Mouse (Mus musculus): ENCODE measurements around the gene Sf3a2.

Gene Sf3a2

DNA sequence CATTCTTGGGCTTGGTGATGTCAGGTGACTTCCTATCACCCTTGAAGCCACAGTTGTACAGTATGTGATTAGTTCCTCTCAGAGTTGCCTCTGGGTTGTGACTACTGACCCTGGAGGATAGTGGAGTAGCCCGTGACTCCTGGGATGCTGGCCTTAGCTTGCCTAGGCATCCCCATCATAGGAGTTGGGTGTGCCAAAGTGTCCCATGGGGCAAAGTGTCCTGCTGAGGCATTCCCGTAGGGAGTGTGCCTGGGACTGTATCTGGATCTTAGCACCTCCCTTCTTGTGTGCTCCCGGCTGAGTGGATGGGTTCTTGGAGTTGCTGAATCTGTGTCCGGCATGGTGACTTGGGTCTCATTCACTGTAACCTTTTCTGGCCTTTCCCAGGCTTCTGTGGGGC, 23.0 kb upstream of the Sf3a2 start:
- intact Hi-C loops (cut with DNase I), result no loop called here

DNA sequence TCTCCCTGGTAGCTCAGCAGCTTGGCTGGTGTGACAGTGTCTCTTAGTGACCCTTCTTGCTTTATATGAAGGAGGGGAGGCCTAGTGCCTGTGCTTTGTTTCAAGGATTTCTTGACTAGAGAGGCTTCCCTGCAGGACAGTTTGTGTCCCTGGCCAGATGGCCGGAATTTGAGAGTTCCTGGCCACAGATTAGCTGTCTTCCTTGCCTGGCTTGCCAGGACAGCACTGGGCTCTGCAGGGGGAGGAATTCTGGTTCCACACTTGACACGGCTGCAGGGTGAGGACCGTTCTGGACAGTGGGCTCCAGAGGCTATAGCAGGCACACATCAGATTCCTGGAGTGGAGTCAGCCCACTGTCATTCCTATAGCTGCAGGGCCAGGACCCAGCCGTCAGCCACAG, 22.3 kb upstream of the Sf3a2 start:
- intact Hi-C loops (cut with DNase I), result no loop called here

DNA sequence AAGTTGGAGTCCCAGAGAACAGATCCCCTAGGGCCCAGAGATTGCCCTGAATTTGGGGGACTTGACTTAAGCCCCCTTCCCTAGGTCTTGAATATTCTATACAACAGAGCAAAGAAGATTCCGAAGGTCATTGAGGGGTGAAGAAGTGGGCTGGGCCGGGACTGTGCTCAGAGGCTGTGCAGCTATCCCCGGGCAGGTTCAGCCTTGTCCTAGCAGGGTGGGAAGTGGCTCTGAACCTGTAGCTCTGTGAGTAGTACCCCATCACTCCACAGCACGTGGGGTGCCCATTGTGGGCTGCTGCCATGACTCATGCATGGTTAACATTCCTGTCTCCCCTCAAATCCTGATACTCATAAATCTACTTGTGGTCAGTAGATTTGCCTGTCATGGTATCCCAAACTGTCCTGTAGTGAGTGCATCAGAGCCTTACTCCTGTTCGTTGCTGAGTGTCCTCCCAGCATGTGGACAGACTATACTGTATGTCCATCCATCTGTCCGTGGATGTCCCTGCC, 21.6 kb upstream of the Sf3a2 start:
- intact Hi-C loops (cut with DNase I), result no loop called here

DNA sequence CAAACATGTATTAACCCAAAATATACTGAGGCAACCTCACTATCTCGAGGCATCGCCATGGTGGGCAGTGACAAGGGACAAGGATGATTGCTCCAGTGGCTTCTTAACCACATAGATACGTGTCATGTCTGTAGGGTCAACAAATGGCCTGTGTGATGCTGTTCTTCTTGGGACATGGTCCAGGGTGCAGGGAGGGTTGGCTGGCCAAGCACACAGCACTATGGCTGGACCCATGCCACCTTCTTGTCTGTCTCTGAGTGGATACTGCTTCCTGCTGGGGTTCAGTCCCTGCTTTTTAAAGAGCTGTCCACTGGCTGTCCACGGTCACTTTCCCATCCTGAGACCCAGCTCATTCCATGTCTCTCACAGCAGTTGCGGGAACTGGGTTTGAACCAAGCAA, 20.9 kb upstream of the Sf3a2 start:
- intact Hi-C loops (cut with DNase I), result no loop called here

DNA sequence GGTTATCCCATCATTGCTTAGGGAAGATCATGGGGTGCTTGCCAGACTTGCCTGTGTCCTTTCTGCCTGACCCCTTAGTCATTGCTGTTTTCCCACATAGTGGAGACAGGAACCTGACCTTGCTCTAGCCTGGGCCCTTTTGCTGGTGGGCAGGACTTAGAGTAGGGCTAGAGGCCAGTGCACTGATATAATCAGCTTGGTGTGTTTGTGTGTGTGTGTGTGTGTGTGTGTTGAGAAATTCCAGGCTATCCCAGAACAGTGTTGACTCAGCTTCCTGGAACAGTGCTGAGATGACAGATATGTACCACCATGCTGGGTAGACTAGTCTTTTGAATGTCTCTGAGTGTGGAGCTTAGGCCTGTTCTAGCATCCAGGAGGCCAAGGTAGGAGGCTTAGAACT, 18.4 kb upstream of the Sf3a2 start:
- intact Hi-C loops (cut with DNase I), result no loop called here

DNA sequence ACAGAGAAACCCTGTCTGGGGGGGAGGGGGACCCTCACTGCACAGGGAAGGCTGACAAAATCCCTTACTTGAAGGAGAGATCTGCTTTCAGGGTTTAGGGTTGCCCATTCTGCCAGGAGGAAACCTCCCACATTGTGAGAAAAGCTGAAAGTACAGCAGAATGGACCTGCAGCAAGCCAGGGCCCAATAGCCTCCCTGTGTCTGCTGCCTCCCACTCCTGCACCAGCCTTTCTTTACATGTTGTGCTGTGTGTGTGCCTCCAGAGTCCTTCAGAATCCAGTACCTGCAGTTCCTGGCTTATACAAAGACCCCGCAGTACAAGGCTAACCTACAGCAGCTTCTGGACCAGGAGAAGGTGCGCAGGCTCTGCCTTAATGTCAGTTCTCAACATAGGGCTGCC, 13.7 kb upstream of the Sf3a2 start:
- intact Hi-C loops (cut with DNase I), result no loop called here

DNA sequence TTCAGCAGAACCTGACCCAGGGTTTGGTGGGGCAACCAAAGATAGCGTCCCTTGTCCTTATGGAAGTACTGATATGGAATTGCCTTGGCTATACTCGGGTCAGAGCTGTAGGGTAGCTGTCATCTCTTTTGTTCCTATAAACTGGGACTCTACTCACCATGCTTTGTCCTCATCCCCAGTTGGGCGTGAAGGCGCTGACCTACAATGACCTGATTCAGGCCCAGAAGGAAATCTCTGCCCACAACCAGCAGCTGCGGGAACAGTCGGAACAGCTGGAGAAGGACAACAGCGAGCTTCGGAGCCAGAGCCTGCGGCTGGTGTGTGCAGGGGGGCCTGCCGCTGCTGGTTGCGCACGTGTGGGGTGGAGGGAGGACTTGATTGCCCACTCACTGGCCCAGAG, 13.1 kb upstream of the Sf3a2 start:
- intact Hi-C loops (cut with DNase I), result no loop called here

DNA sequence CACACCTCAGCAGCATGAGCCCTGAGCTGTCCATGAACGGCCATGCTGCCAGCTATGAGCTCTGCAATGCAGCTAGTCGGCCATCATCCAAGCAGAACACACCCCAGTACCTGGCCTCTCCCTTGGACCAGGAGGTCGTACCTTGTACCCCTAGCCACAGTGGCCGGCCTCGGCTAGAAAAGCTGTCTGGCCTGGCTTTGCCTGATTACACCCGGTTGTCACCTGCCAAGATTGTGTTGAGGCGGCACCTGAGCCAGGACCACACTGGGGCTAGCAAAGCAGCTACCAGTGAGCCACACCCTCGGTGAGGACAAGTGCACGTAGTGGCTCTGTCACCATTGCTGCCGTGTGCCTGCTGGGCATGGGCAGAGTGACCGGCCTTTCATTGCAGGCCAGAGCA, 12.0 kb upstream of the Sf3a2 start:
- intact Hi-C loops (cut with DNase I), result no loop called here

DNA sequence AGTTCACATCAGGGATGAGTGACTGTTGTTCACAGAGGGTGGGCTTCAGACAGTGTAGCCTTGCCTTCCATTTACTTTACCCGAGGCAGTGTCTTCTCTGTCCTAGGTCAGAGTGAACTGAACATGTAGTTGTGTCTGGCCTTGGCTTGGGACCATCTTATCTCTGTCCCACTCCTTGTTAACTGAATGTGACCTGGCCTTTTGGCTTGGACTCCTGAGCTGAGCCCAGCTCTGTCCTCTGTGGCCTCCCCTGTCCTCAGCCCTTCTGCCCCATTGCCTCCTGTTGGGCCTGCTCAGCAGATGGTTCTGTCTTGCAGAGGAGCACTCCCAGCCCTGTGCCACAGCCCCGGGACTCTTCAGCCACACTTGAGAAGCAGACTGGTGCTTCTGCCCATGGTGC, 10.5 kb upstream of the Sf3a2 start:
- intact Hi-C loops (cut with DNase I), result no loop called here

DNA sequence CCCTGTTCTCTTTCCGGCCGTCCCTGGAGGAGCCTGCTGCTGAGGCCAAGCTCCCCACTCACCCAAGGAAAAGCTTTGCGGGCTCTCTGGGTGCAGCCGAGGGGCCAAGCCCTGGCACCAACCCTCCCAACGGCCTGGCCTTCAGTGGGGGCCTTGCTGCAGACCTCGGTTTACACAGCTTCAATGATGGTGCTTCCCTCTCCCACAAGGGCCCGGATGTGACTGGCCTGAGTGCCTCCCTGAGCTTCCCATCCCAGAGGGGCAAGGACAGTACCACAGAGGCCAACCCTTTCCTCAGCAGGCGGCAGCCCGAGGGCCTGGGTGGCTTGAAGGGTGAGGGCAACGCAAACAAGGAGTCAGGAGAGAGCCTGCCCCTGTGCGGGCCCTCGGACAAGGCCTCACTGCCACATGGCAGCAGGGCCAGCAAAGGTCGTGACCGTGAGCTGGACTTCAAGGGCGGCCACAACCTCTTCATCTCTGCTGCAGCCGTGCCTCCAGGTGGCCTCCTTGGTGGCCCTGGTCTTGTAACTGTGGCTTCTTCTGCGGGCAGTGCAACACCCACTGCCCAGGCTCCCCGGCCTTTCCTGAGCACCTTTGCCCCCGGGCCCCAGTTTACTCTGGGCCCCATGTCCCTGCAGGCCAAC, 7.1 kb upstream of the Sf3a2 start:
- intact Hi-C loops (cut with DNase I), result no loop called here

DNA sequence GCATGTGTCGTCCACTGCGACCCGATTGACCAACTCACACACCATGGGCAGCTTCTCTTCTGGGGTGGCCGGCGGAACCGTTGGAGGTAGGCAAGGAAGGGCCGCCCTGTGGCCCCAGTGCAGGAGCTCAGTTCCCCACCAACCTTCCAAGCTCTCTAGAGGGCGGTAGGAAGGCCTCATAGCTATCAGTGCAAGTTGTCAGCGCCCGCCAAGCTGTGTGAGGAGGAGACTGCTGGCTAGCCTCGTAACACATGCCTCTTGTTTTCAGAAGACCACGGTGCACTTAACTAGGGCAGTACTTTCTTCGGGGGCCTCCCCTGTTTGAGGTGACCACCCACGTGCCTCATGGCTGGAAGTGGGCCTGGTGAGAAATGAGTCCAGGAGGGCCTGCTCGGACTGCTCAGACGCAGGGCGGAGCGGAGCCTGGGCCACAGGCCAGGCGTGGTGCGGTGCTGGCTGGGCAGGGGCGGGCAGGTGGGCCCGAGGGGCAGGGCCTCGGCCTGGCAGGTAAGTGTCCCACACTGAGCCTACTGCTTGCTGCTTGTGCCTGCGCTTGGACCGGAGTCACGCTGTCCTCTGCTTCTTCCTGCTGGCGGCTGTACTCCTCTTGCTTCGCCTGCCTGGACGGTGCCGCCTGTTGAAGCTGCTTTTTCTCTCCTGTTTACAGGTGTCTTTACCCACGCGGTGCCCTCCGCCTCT, 6.4 kb upstream of the Sf3a2 start:
- intact Hi-C loops (cut with DNase I), result no loop called here

DNA sequence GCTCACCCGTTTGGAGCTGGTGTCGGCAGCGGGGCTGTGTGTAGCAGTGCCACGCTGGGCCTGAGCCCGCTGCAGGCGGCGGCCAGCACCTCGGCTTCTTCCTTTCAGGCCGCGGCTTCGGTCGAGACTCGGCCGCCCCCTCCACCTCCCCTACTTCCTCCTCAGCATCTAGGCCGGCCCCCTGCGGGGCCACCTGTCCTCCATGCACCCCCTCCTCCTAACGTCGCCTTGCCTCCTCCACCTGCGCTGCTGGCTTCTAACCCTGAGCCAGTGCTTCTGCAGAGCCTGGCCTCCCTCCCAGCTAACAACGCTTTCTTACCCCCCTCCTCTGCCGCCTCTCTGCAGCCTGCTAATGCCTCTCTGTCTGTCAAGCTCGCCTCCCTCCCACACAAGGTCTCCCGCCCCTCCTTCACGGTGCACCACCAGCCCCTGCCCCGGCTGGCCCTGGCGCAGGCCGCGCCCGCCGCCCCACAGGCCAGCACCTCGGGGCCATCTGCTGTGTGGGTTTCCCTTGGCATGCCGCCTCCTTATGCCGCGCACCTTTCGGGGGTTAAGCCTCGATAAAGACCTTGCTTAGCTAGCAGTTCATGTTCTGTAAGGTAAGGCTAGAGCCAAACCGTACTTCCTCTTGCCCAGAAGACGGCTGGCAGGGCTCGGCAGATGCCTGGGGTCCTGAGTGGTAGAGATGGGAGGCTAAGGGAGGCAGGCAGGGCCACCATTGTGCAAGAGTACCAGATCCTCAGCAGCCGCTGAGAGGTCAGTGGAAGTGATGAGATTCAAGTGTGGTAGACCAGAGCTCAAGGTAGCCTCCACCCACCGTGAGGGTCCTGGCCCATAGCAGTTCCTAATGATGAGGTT, 5.6 kb upstream of the Sf3a2 start:
- intact Hi-C loops (cut with DNase I), result no loop called here

DNA sequence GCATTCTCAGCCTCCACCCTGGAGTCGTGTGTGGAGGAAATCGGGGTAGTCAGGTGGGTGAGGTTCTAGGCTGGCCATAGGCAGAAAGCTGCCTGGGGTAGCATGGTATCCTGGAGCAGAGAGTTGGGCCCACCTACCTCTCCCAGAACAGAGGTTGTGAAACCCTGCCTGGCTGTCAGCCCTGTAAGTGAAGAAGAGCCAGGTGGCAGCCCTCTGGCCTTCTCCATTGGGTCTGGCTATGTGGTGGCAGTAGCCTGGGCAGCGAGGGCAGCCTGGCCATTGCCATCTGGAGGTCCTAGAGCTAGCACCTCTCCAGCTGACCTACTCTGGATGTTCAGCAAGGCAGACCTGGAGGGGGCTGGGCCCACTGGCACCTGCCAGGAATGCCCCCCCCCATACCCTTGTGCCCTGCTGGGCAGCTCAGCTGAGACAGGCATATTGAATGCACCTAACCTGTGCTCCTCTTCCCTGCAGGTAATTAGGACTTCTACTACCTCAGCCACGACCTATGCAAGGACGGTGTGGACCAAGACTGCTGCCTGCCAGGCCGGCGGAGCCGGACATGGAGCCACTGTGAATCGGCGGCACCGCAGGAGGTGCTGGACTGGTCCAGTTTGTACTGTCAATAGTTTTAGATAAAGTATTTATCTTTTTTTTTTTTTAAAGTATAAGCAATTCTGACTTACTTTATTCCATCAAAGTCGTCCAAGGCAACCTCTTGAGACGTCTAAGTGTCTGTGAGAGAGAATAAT, 4.8 kb upstream of the Sf3a2 start:
- intact Hi-C loops (cut with DNase I), result no loop called here

DNA sequence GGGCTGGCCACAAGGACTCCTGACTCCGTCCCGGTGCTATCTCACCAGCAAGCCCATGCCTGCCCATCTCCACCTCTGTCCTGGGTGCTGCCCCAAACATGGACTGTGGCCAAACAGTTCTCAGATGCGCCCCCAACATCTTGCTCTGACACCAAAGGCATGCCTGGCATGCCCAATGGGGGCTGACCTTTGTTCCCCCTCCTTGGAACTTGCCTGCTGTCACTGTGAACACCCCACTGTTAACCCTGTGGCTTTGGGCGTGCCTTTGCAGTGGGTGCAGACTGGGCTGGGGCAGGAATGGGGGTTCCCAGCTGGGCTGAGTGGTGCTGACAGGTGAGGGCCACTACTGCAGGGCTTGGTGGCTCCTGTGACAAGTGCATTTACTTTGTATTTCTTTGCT, 4.2 kb upstream of the Sf3a2 start:
- intact Hi-C loops (cut with DNase I), result no loop called here

DNA sequence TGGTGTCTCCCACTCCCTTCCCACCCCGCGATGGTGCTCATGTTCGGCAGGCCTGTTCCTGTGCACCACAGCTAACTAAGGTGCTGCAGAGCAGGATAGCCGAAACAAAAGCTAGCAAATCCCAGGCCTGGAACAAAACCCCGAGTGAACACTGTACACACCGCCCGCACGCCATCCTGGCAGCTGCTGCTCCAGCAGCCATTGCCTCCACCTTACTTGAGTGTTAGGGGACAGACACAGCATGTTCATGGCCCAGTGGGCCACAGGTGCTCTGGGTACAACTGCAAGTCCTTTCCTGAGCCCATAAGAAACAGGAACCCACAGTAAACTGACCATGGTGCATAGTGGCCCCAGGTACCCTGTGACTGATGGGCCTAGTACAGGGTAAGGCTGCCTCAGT, 3.2 kb upstream of the Sf3a2 start:
- intact Hi-C loops (cut with DNase I), result no loop called here

DNA sequence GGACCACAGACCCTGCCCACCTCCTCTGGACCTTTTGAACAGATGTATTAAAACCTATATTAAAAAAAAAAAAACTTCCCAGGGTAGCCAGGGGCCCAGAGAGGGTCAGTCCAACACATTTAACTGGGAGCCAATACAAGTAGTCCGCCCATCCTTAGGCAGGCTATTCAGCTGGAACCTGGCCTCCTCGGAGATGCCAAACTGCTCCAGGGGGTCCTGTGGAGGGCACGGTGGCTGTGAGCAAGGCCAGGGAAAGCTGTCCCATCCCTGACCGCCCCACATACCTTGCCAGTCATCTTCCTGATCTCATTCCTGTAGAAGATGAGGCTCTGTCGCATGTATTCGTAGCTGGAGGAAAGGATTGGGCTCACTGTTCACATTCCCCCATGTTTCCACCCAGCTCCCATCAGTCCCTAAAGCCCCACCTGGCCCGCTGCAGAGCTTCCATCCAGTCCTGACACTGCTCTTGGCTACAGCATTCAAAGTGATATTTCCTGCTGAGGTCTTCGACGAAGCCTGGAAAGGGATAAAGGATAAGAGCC, 1.6 kb upstream of the Sf3a2 start:
- intact Hi-C loops (cut with DNase I), result no loop called here

DNA sequence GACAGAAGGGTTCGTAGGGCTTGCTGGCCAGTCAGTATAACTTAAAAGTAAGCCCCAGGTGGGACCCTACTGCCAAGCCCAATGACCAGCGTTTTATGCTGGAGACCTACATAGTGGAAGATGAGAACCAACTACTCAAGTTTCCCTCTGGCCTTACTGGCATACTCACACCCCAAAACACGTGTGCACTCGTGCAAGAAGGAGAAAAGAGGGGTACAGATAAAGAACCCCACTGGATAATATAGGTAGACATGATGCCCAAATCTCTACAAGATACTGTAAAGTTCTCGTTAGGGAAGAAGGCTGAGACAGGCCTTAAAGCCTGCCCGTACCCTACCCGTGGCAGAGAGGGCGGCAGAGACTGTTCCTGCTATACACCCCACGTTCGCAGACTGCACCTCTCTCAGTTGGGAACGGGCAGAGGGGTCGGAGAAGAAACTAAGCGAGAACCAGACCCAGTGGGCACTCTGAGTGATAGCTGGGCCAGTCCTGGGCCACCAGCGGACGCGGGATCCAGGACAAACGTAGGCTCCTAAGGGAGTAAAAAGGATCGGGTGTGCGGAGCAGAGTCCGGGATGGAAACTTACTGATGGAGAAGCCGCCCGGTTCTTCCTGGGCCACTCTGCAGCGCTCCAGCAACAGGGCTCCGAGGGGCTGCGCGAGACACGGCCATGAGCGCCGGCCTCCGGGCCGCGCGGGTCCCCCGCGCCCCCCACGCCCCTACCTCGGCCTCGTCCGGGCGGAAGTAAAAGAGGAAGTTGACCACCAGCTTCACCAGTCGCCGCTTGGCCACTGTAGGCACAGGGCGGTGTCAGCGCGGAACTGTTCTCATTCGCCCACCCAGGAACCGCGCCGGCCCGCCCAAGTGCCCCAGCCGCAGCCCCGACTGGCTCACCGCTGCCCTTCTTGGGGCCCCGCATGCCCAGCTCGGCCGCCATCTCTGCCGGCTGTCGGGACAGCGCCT, 530 bp upstream of the Sf3a2 start:
- intact Hi-C loops (cut with DNase I), result loop anchor here (2.0 kb wide), 1 partner anchor 43 kb away; the partner anchor contains the start of gene Dot1l

DNA sequence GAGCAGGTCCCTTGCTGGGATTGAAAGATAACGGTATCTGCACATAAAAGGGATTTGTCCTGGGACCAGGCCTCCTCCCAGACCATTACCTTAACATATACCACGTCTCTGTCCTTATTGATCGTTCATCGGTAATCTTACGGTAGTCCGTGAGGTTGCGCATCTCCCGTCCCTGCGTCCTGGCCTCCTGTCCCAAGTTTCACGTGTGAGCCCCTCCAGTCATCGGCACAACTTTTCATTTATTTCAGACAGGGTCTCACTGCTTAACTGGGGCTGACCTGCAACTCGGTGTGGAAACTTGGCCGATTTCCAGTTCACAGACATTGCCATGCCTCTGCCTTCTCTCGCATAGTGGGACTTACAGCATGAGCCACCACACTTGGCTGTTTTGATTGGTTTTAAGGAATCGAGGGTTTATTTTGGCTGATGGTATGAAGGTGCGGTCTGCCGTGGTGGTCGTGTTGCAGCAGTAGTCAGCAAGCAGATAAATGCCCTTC, 1.1 kb downstream of the Sf3a2 start:
- intact Hi-C loops (cut with DNase I), result loop anchor here (2.0 kb wide), 1 partner anchor 44 kb away; the partner anchor contains the start of gene Dot1l

DNA sequence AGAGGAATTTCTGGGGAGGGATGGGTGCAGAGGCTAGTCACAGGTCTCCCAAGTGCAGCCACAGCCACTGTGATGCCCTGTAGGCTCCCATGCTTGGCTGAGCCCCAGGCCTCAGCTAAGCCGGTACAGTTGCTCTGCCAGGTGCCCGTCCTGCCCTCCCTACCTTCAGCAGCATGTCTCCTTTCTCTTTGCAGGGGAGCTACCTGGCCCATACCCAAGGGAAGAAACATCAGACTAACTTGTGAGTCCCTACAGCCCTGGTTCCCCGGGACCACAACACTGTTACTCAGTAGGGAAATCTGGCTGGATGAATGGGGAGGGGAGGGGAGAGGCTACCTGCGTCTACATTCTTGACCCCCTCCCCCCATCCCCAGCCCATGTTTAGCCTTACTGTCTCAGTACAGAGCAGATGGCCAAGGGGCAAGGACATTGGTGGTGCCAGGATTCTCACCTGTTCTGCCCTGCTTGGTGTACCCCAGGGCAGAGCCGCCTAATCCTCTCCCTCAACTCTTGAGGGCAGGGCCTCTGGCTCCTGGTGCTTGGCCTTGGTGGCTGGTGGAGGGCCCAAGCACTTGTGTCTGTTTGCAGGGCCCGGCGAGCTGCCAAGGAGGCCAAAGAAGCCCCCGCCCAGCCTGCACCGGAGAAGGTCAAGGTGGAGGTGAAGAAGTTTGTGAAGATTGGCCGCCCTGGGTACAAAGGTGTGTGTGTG, 4.4 kb downstream of the Sf3a2 start:
- intact Hi-C loops (cut with DNase I), result no loop called here
